Mouse (Mus musculus): Measurements from ENCODE around the gene 1700010B08Rik.

DNA sequence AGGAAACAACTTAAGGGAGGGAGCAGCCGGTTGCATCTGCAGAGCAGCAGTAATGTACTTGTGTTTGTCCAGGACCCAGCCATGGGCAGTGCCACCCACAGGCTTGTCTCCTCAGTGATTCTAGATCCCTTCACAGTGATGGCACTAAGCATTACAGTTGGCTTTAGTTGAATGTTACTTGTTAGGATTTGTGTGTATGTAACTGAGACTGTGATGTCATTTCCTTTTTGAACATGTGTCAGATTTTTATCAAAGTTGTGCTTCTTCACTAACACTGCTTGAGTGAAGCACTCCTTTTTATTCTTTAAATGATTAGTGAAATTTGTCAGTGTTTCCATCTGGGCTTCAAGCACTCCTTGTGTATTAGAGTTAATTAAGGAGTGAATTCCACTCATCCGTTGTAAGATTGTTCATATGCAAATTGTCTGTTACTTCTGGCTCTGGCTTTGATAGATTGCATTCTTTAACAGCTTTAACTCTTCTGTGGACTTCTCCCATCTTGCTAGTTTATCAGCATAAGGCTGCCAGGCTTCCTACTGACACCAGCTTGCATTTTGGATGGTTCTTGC lies 46.8 kb upstream of the 1700010B08Rik start:
- no peak for TF ChIP-seq CTCF (IDR thresholded peaks at IDR 0.05; ENCODE audit: control insufficient read depth, insufficient read depth, low read length)
- TF ChIP-seq POLR2A (IDR thresholded peaks at IDR 0.05; ENCODE audit: borderline replicate concordance, control insufficient read depth, low read depth, low read length), result no peak

Measured in bone marrow, adult 2 months (tissue).